Mouse (Mus musculus): ENCODE measurements around the gene Mtif2. TPM values are rescaled to one million over a fixed set of nuclear protein-coding genes. Genes with fewer than 3 reads are reported as not detected.

Mtif2 gene
- polyA plus RNA-seq, 1 experiment from 2014 or later, result 54.1 TPM

DNA sequence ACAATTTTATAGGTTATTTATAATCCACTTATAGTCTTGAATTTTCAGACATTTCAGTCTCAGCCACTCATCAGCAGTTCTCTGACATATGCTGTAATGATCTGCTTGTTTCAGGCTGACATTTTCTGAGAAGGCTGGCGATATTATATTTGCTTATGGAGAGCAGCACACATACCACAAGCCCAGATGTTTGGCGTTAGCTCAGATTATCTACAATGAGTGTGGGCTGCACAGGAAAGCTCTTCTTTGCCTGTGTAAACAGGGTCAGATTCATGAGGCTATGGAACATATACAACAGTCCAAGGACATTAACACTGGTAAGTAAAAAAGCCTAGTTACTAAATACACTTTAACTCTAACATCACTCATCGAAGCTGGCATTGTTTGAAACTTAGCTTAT is 45.3 kb downstream of the Mtif2 start:
- H3K27ac ChIP-seq, result no peak overlapping the region
- no peaks in the 10 kb centered on the region for H3K9me3 ChIP-seq
- no peak overlapping the region for H3K4me2 ChIP-seq (replicated peaks)
- no peak overlapping the region for H3K9ac ChIP-seq
- no peak overlapping the region for H3K4me3 ChIP-seq
- no peaks in the 10 kb centered on the region for H3K36me3 ChIP-seq
- no peak for ATAC-seq (ENCODE audit: low FRiP score, low read depth)
- H3K4me1 ChIP-seq, result no peaks in the 10 kb centered on the region
- H3K27me3 ChIP-seq, result no peaks in the 10 kb centered on the region
- 66% methylated on average over 3 of the region's 3 CpGs for WGBS

DNA sequence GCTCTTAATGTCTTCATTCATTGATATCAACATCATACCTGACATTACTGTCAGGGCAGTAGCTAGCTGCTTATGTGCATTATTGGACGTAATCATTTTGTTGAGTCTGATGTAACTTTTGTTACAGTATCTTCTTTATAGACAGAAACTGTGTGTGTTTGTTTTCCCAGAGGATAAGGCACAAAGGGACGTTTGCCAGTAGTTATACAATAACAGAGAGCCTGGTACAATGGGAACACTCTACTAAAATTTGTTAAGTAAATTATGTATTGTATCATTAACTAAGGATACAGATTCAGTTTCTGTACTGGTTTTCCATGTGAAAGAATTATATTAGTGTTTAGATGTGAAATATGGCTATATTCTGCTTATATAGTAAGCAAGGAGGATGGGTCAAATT is 46.4 kb downstream of the Mtif2 start:
- no peaks in the 10 kb centered on the region for H3K27me3 ChIP-seq

DNA sequence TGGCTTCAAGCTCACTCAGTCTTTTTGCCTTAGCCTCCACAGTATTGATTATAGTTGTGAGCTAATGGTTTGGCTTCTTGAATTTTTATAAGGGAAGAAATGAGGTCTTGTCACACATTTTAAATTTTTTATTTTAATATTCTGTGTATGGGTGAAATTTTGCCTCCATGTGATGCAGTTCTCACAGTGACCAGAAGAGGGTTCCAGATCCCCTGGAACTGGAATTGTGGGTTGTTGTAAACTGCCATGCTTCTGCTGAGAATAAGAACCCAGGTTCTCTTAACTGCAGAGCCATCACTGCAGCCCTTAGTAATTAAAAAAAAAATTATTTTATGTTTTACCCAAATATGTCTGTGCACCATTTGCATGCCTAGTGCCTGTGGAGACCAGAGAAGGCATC is 53.4 kb downstream of the Mtif2 start:
- Histone ChIP-seq H3K9me3 (no peaks in the 10 kb centered on the region), H3K27me3 (no peaks in the 10 kb centered on the region), H3K4me3 (no peak overlapping the region), H3K4me1 (no peaks in the 10 kb centered on the region), H3K9ac (no peak overlapping the region), H3K36me3 (no peaks in the 10 kb centered on the region), H3K27ac (no peak overlapping the region), H3K4me2 (replicated peaks) (no peak overlapping the region)
- no peak for ATAC-seq (ENCODE audit: low FRiP score, low read depth)

More for the DNA sequence above, 46.4 kb downstream of the Mtif2 start:
- Histone ChIP-seq H3K4me1 (no peaks in the 10 kb centered on the region), H3K9ac (no peak overlapping the region), H3K27ac (no peak overlapping the region), H3K36me3 (no peaks in the 10 kb centered on the region), H3K4me2 (replicated peaks) (no peak overlapping the region), H3K9me3 (no peaks in the 10 kb centered on the region), H3K4me3 (no peak overlapping the region)
- 78% methylated on average over 2 of the region's 2 CpGs for WGBS
- ATAC-seq (ENCODE audit: low FRiP score, low read depth), result no peak

Other genes with a start within 250 kb of the Mtif2 start
- gene Ccdc88a, start 152.8 kb upstream of the Mtif2 start, polyA plus RNA-seq (2015; fragmentation: Nextera tagmentation; extraction: Ambion mirVana), result 52.3 and 55.0 TPM in 2 replicates
- 26.8 and 31.3 TPM in 2 replicates for gene Prorsd1, start 11.4 kb upstream of the Mtif2 start, polyA plus RNA-seq (2015; fragmentation: Nextera tagmentation; extraction: Ambion mirVana)
- gene Clhc1, start 21.5 kb downstream of the Mtif2 start, polyA plus RNA-seq (2015; fragmentation: Nextera tagmentation; extraction: Ambion mirVana), result 0.13 and 0.32 TPM in 2 replicates
- gene Rps27a, start 21.7 kb downstream of the Mtif2 start, polyA plus RNA-seq (2015; fragmentation: Nextera tagmentation; extraction: Ambion mirVana), result 1,180 and 1,286 TPM in 2 replicates
- gene Rtn4, start 166.5 kb downstream of the Mtif2 start, polyA plus RNA-seq (2015; fragmentation: Nextera tagmentation; extraction: Ambion mirVana), result 61.3 and 65.0 TPM in 2 replicates